Mouse (Mus musculus): ENCODE measurements at regions not wholly inside any gene's neighbourhood (a gene's known extent, or its start where the extent isn't known, plus 50 kb on each side); places are given as distances from the start of the nearest gene placed in this dataset.

- no peak for DNase-seq (ENCODE audit: low spot score in 2 of 2)
Measured at GRCm38 (mm10) chr1:72108678-72109077, 103.4 kb downstream of the Mreg start.

DNA sequence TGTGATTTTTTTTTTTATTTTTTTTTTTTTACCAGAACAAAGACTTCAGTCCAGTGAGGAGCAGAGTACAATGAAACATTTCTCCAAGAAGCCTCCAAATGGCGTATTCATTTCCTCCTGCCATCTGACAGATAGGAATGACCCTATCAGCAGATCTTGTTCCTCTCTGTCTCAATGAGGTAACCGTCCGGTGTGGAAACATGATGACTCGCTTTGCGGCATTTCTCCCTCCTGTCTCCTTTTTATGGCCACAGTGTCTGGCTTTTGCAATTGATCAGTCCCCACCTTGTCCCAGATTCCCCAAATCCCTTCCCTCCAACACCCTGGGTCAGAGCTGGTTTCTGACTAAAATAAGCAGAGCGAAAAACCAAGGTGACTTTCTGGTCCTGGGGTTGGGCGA is 105.0 kb downstream of the Mreg start:
- DNase-seq (ENCODE audit: low spot score in 2 of 2), result no peak

GRCm38 (mm10) chr1:72106655-72107054 is 105.5 kb downstream of the Mreg start:
- no peak for DNase-seq (ENCODE audit: low spot score in 2 of 2)

DNA sequence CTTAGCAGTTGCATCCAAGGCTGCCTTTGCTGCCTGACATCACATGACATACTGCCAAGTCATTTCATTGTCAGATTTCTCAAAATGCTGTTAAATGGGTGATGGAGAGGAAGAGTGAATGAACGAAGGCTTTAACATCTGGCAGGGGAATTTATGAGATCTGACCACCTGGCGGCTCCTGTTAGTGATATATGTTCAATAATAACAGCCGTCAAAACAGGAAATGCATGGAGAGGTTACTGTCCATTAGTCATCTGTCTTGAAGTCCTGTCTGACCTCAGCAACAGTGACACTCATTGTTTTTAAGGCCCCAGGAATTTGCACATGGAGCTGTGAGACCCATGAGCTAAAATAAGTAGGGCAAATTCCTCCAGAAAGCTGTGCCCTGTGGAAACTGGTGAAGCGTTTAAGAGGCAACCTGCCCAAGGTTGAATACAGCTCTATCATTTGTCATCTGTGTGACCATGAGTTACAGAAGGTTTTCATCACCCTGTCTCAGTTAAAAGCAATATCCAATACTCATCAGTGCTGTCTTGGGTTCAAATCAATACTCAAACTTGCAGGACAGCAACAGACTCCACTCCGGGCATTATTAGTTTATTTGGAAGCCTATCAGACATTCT is 106.6 kb downstream of the Mreg start:
- no peak for DNase-seq (ENCODE audit: low spot score in 2 of 2)

- no peak for DNase-seq (ENCODE audit: low spot score in 2 of 2)
Measured at GRCm38 (mm10) chr1:72103962-72104361, 108.1 kb downstream of the Mreg start.

- DNase-seq (ENCODE audit: low spot score in 2 of 2), result no peak
Measured at GRCm38 (mm10) chr1:72103387-72103786, 108.7 kb downstream of the Mreg start.

DNA sequence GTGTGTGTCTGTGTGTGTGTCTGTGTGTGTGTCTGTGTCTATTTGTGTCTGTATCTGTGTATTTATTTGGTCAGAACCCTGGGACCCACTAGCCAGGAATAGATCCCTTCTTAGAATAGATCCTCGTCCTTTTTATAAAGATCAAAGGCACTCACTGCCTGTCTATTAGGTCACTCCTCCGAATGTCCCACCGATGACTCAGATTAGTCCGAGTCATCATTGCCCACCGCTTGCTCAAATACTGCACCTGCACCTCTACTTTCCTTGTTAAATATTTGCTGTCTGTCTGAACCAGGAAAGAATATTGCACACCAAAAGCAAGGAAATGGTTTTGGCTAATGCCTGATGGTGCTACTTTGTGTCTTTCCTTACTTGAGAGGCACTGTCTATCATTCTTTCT is 112.7 kb downstream of the Mreg start:
- DNase-seq (ENCODE audit: low spot score in 2 of 2), result no peak

DNA sequence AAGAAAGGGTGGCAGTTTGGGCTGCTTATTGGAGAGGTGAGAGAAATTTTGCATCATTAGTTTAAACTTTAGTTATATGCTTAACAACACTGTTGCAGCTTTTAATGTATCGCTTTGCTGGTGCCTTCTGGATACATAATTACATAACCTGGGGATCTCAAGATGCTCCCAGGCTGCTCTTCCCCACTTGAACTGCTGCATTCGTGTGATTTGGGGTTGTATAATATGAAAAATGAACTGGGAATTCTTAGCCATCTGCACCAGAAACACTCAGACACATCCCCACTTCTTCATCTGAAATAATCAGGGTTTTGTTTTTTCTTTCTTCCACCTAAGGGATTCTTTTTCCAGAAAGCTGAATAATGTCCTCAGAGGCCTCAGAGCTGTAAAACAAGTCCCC is 120.8 kb downstream of the Mreg start:
- no peak for DNase-seq (ENCODE audit: low spot score in 2 of 2)

DNA sequence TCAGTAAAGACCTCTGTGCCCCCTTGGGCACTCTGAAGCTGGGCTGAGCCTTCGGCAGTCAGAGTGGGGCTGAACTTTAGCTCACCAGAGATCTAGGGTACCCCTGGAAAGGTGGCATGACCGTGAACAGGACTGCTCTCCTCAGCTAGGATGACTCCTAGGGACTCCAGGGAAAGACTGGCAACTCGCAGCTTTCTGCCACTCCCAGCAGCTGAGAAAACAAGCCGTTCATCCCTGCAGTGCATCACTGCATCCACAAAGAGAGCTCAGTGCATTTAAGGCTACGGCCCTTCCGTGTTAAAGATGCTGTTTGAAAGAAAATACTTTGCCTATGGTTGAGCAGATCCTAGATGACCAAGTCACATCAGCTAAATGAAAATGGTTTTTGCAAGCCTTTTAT is 126.4 kb downstream of the Mreg start:
- no peak for DNase-seq (ENCODE audit: low spot score in 2 of 2)

- no peak for DNase-seq (ENCODE audit: low spot score in 2 of 2)
Measured at GRCm38 (mm10) chr1:72084219-72084618, 127.9 kb downstream of the Mreg start.

DNA sequence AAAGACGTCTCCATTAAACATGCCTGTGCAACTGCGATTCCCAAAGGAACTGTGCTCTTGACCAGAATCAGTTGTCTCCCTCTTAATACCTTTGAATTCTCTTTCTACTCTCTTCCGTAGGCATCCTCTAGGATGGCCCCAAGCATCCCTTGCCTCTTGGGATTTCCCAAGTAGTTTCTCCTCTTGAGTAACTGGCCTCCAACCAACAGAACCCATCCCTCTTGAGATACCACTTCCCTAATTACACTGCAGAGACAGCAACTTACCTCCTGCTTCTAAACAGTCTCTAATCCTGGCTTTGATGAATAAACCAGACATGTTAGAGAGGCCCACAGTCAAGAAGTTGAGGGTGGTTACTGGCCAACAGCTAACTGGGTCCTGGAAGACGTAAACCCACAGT is 129.7 kb downstream of the Mreg start:
- DNase-seq (ENCODE audit: low spot score in 2 of 2), result no peak

- no peak for DNase-seq (ENCODE audit: low spot score in 2 of 2)
Measured at GRCm38 (mm10) chr1:72081811-72082210, 130.3 kb downstream of the Mreg start.

DNA sequence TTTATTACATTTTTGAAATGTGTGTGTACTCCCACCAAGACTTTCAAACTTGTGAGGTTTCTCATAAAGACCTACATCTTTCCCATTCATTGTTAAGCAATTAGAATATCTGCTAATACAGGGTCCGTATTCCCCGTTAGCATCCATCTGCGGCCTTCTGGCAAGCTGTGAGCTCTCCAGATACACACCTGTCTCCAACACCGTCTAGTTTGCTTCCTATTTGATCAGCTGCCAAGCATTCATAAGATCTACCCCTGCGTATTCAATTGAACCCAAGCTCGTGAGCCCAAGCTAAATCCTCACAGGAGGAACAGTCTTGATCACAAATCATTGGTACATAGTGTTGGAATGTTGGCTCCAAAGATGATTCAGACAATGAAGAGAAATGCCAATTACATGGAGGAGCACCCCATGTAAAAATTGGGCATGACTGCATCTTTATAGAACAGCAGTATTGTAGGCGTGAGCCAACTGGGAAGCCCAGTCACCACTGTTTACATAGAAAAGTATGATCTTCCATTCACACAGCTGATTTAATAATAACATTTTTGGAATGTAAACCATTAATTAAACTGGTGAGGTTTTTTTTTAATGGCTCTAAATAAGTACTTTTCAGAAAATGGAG is 133.1 kb downstream of the Mreg start:
- no peak for DNase-seq (ENCODE audit: low spot score in 2 of 2)

DNA sequence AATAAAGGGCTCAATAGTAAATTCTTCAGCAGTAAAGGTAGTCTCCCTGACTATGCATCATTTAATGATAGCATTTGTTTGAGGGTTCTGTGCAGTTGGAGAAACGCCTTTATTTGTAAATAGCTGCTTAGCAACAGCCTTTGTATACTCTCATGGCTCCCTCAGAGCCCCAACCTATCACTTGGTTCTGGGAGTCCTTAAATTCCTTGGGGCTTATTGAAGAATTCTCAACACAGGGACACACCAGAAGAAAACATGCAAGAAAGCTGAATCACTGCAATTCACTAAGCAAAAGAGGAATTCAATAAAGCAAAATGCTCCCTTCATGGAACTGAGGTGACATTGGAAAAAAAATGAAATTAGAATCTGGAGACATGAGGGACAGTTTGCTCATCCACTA is 135.8 kb downstream of the Mreg start:
- no peak for DNase-seq (ENCODE audit: low spot score in 2 of 2)

DNA sequence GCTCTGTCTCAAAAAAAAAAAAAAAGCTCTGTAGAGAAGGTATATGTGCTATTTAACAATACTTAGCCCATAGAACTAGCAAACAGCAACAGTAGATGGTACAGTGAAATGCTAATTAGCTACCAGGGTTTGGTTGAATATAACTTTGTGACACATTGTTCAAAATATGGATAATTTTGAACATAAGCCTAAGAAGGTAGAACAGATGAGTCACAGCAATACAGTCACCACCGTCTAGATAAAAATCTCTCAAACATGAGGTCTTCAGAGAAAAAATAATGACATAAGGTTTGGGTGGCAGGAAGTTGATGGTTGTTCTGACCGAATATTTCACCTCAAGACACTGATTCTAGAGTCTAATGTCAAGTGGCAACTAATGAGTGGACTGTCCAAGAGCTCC is 136.6 kb downstream of the Mreg start:
- DNase-seq (ENCODE audit: low spot score in 2 of 2), result no peak

- no peak for DNase-seq (ENCODE audit: low spot score in 2 of 2)
Measured at GRCm38 (mm10) chr1:72073245-72073644, 138.9 kb downstream of the Mreg start.

GRCm38 (mm10) chr1:72070489-72070888 is 141.6 kb downstream of the Mreg start:
- DNase-seq (ENCODE audit: low spot score in 2 of 2), result no peak

DNA sequence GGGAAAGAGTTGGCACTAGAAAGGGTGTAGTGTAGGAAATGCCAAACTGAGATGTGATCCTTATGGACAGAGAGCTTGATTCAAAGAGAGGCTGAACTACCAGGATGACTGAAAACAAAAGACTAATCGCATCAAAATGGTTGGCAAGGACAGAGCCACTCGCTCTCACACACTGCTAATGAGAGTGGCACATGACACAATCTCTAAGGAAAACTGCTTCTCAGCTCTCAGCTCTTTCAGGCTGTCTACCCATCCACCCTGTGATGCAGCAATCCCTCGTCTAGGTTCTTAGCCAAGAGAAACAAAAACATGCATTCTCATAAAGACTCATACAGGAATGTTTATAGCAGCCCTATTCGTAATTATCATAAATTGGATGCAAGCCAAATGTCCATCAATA is 143.1 kb downstream of the Mreg start:
- no peak for DNase-seq (ENCODE audit: low spot score in 2 of 2)

- no peak for DNase-seq (ENCODE audit: low spot score in 2 of 2)
Measured at GRCm38 (mm10) chr1:72065090-72065489, 147.0 kb downstream of the Mreg start.

GRCm38 (mm10) chr1:72060393-72060792 is 151.7 kb downstream of the Mreg start:
- DNase-seq (ENCODE audit: low spot score in 2 of 2), result no peak

GRCm38 (mm10) chr1:72058045-72058703 is 153.9 kb downstream of the Mreg start:
- DNase-seq (ENCODE audit: low spot score in 2 of 2), result no peak

DNA sequence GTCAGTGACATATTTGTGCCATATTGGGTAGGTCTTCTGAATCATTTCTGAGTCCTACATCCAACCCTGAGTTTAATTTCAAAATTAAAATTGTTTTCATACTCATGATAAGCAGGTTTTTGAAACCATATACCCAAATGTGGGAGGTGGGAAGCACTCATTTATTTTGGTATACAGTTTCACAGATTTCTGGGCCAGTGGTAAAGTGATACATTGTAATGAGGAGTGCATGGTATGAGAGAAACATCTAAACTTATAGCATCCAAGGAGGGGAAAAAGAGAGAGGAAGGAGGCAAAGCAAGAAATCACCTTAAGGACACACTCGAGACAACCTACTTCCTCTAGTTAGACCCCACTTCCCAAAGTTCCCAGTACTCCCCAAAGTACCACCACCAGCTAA is 157.6 kb downstream of the Mreg start:
- DNase-seq (ENCODE audit: low spot score in 2 of 2), result no peak

DNA sequence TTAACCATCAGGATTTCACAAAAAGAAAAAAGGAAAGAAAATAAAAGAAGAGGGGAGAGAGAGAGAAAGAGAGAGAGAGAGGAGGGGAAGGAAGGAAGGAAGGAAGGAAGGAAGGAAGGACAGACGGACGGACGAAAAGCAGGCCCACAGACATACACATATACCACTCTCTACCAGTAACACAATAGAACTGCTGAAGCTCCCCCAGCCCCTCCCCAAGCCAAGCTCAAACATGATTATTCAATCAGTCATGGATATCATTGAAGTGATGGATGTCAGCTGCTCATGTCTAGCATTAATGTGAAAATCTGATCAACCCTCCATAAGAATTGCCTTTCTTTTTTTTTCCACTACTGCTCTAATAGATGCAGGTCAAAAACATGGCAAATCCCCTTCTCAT is 161.2 kb downstream of the Mreg start:
- no peak for DNase-seq (ENCODE audit: low spot score in 2 of 2)

Data from heart, adult 9 months (tissue).